Mouse (Mus musculus): ENCODE results near the gene Gm7945. TPM values are rescaled to one million over a fixed set of nuclear protein-coding genes. Genes with fewer than 3 reads are reported as not detected.
"Not testable (repeated sequence)": the region's sequence is repeated elsewhere in the genome, so short reads cannot be mapped to it uniquely, and the experiment has no call there.

Gm7945 gene
- not detected in 2 replicates for total RNA-seq (2014; rRNA removed)
- not detected in 2 replicates for polyA plus RNA-seq (2012; rRNA removed)

DNA sequence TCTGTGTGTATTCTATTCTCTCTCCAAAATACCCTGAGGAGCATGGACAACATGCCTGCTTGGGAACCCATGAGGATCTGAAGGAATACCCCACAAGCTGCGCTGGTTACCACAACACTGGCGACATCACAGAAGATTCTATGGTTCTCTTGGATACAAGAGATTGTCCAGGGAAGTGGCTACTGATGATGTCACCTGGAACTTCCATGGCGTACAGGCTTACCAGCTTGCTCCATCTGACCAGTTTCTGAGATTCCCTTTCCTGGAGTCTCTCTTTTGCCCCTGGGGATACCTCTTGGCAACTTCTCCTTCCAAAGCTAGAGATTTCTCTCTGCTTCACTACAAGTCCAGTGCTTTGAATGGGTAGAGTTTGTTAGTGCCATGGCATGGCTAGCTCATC is at the start of gene Gm7945:
Gene Gm7945, minus strand, starts transcription at position 101 of the 400 bp plus-strand sequence.
- H3K4me1 ChIP-seq (ENCODE audit: control insufficient read depth, insufficient read depth, low read length); H3K9ac ChIP-seq (ENCODE audit: low read depth, low read length); H3K27me3 ChIP-seq (ENCODE audit: control insufficient read depth, insufficient read depth, low read length); H3K27ac ChIP-seq (replicated peaks; ENCODE audit: insufficient read depth, low read depth, low read length); H3K4me3 ChIP-seq (ENCODE audit: insufficient read depth, low read depth, low read length); H3K36me3 ChIP-seq (ENCODE audit: control insufficient read depth, insufficient read depth, low read length); DNase-seq (ENCODE audit: extremely low read depth, low read depth, low spot score); H3K79me2 ChIP-seq (ENCODE audit: control insufficient read depth, insufficient read depth, low read length): not testable (repeated sequence)
- WGBS: no CpG with 5 or more reads among the region's 3 CpGs

DNA sequence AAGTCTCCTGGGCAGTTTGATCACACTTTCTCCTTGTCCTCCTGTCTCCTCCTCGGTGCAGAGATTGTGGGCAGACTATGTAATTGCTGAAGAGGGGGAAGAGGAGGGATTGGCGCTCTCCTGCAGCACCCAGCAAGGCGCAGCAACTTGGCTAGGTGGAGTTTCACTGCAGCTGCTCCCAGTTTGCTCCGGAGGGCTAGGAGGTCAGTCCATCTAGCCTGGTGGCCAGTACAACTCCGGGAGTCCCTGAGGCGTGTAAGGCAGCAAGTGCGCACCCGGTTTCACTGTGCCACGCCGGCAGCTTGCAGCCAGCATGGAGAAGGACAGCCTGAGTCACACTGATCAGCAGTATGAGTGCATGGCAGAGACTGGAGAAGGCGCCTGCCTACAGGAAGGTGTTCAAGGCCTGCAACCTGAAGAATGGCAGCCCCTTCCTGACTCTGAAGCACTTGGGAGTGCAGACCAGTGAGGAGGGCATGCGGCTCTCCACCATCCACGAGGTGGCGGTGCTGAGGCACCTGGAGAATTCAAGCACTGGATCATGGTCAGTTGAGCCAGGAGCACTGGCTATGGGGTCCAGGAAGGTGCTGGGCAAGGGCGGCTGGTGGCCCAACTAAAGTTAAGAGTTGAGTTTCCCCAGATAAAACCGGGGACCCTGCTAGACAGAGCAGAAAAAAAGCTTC is 39.4 kb upstream of the Gm7945 start:
- not testable (repeated sequence) for H3K9ac ChIP-seq (ENCODE audit: low read depth, low read length); H3K27me3 ChIP-seq (ENCODE audit: control insufficient read depth, insufficient read depth, low read length); H3K4me1 ChIP-seq (ENCODE audit: control insufficient read depth, insufficient read depth, low read length); H3K36me3 ChIP-seq (ENCODE audit: control insufficient read depth, insufficient read depth, low read length); H3K4me3 ChIP-seq (ENCODE audit: insufficient read depth, low read depth, low read length); H3K27ac ChIP-seq (replicated peaks; ENCODE audit: insufficient read depth, low read depth, low read length); DNase-seq (ENCODE audit: extremely low read depth, low read depth, low spot score); H3K79me2 ChIP-seq (ENCODE audit: control insufficient read depth, insufficient read depth, low read length)
- 0 out of 2 replicates have a peak, but pooled peaks have one; percentile 3 for TF ChIP-seq CTCF (IDR thresholded peaks at IDR 0.05; ENCODE audit: low read depth, low read length)
- WGBS: 20% methylated on average over 13 of the region's 16 CpGs

DNA sequence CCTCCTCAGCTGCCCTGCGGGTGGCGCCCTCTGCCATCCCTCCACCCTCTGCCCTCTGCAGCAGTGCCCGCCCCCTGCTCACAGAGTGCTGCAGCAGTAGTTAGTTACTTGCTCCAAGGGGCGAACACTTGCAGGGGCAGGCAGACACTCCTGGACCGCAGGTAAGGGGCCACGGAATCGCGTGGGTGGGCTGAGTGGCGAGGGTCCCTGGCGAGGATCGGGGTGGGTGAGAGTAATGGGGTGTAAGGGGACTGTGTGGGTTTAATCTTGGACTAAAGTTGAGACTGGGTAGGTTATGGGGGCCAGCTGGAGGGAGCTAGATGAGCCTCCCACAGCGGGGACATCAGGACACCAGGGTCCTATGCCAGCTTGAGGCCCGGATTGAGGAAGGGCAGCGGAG is 38.5 kb upstream of the Gm7945 start:
- H3K79me2 ChIP-seq (ENCODE audit: control insufficient read depth, insufficient read depth, low read length); H3K36me3 ChIP-seq (ENCODE audit: control insufficient read depth, insufficient read depth, low read length); H3K9ac ChIP-seq (ENCODE audit: low read depth, low read length); H3K27ac ChIP-seq (replicated peaks; ENCODE audit: insufficient read depth, low read depth, low read length); H3K27me3 ChIP-seq (ENCODE audit: control insufficient read depth, insufficient read depth, low read length); DNase-seq (ENCODE audit: extremely low read depth, low read depth, low spot score); H3K4me1 ChIP-seq (ENCODE audit: control insufficient read depth, insufficient read depth, low read length); H3K4me3 ChIP-seq (ENCODE audit: insufficient read depth, low read depth, low read length): not testable (repeated sequence)
- 24% methylated on average over 11 of the region's 14 CpGs for WGBS

DNA sequence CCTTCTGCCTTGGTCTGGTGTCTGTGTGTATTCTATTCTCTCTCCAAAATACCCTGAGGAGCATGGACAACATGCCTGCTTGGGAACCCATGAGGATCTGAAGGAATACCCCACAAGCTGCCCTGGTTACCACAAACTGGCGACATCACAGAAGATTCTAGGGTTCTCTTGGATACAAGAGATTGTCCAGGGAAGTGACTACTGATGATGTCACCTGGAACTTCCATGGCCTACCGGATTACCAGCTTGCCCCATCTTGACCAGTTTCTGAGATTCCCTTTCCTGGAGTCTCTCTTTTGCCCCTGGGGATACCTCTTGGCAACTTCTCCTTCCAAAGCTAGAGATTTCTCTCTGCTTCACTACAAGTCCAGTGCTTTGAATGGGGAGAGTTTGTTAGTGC is 22.0 kb upstream of the Gm7945 start, which contains the start of gene Gm6482:
Gene Gm6482, minus strand, starts transcription at position 101 of the 400 bp plus-strand sequence.
- DNase-seq (ENCODE audit: extremely low read depth, low read depth, low spot score); H3K27me3 ChIP-seq (ENCODE audit: control insufficient read depth, insufficient read depth, low read length); H3K27ac ChIP-seq (replicated peaks; ENCODE audit: insufficient read depth, low read depth, low read length); H3K4me1 ChIP-seq (ENCODE audit: control insufficient read depth, insufficient read depth, low read length); H3K36me3 ChIP-seq (ENCODE audit: control insufficient read depth, insufficient read depth, low read length); H3K4me3 ChIP-seq (ENCODE audit: insufficient read depth, low read depth, low read length); H3K79me2 ChIP-seq (ENCODE audit: control insufficient read depth, insufficient read depth, low read length); H3K9ac ChIP-seq (ENCODE audit: low read depth, low read length): not testable (repeated sequence)
- WGBS: no CpG with 5 or more reads among the region's 2 CpGs

DNA sequence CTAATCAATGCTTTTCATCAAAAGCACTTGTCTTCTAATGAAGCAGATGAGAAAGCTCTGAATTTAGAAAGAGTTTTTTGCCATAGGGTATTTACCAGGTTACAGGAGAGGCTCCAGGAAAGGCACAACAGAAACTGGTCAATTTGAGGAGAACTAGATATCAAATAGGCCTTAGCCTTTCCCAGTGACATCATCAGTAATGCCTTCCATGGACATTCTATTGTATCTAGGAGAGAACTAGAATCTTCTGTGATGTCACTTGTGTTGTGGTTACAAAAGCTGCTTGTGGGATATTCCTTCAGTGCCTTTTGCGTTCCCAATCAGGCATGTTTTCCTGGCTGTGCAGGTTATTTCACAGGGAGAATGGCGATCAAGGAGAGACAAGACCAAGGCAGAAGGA is 37.9 kb downstream of the Gm7945 start, which contains the start of gene Gm5798:
Gene Gm5798, plus strand, starts transcription at position 301 of the 400 bp plus-strand sequence.
- 44% methylated on average over 2 of the region's 2 CpGs for WGBS
- H3K36me3 ChIP-seq (ENCODE audit: control insufficient read depth, insufficient read depth, low read length); H3K9ac ChIP-seq (ENCODE audit: low read depth, low read length); H3K27ac ChIP-seq (replicated peaks; ENCODE audit: insufficient read depth, low read depth, low read length); DNase-seq (ENCODE audit: extremely low read depth, low read depth, low spot score); H3K4me1 ChIP-seq (ENCODE audit: control insufficient read depth, insufficient read depth, low read length); H3K4me3 ChIP-seq (ENCODE audit: insufficient read depth, low read depth, low read length); H3K79me2 ChIP-seq (ENCODE audit: control insufficient read depth, insufficient read depth, low read length); H3K27me3 ChIP-seq (ENCODE audit: control insufficient read depth, insufficient read depth, low read length): not testable (repeated sequence)

Other genes with a start within 250 kb of the Gm7945 start
- gene Mbl1, start 234.9 kb downstream of the Gm7945 start, total RNA-seq (2014; rRNA removed): 199 and 293 TPM in 2 replicates
- 92.4 and 106 TPM in 2 replicates for gene Mbl1, start 234.9 kb downstream of the Gm7945 start, polyA plus RNA-seq (2012; rRNA removed)
- gene Sftpd, start 201.2 kb downstream of the Gm7945 start, total RNA-seq (2014; rRNA removed): 0.20 and 0.28 TPM in 2 replicates
- gene Sftpd, start 201.2 kb downstream of the Gm7945 start, polyA plus RNA-seq (2012; rRNA removed): not detected in 2 replicates
- not detected in 2 replicates for gene Gm2832, start 107.6 kb downstream of the Gm7945 start, total RNA-seq (2014; rRNA removed)
- not detected in 2 replicates for gene Gm2832, start 107.6 kb downstream of the Gm7945 start, polyA plus RNA-seq (2012; rRNA removed)
- gene Gm5798, start 37.8 kb downstream of the Gm7945 start, total RNA-seq (2014; rRNA removed): not detected in 2 replicates
- not detected in 2 replicates for gene Gm5798, start 37.8 kb downstream of the Gm7945 start, polyA plus RNA-seq (2012; rRNA removed)
- gene Gm6482, start 21.9 kb upstream of the Gm7945 start, total RNA-seq (2014; rRNA removed): not detected in 2 replicates
- gene Gm6482, start 21.9 kb upstream of the Gm7945 start, polyA plus RNA-seq (2012; rRNA removed): not detected in 2 replicates
- not detected in 2 replicates for gene Gm7954, start 67.1 kb upstream of the Gm7945 start, total RNA-seq (2014; rRNA removed)
- not detected in 2 replicates for gene Gm7954, start 67.1 kb upstream of the Gm7945 start, polyA plus RNA-seq (2012; rRNA removed)
- not detected in 2 replicates for gene Gm3486, start 103.1 kb upstream of the Gm7945 start, total RNA-seq (2014; rRNA removed)
- not detected in 2 replicates for gene Gm3486, start 103.1 kb upstream of the Gm7945 start, polyA plus RNA-seq (2012; rRNA removed)
- not detected in 2 replicates for gene Gm7970, start 169.2 kb upstream of the Gm7945 start, total RNA-seq (2014; rRNA removed)
- gene Gm7970, start 169.2 kb upstream of the Gm7945 start, polyA plus RNA-seq (2012; rRNA removed): not detected in 2 replicates
- gene 1700049E17Rik2, start 186.8 kb upstream of the Gm7945 start, total RNA-seq (2014; rRNA removed): not detected in 2 replicates
- gene 1700049E17Rik2, start 186.8 kb upstream of the Gm7945 start, polyA plus RNA-seq (2012; rRNA removed): not detected in 2 replicates
- not detected in 2 replicates for gene Gm3072, start 238.2 kb upstream of the Gm7945 start, total RNA-seq (2014; rRNA removed)
- gene Gm3072, start 238.2 kb upstream of the Gm7945 start, polyA plus RNA-seq (2012; rRNA removed): not detected in 2 replicates